Mouse (Mus musculus) Patski (cell line): Measurements from ENCODE around the gene Kif6. TPM values are rescaled to one million over a fixed set of nuclear protein-coding genes. Genes with fewer than 3 reads are reported as not detected.

ENCODE experiments used
- ATAC-seq: fragments of 100-300 bp; one replicate; pipeline ENCODE4 v1.8.0; 2021
- CTCF ChIA-PET: fragments of 350-600 bp; sonication (Branson Sonifier 250); formaldehyde crosslinking; loops from one replicate; lab custom pipeline; 2022; ENCODE audit warnings: inconsistent platforms; lab: Charles Lee
- POLR2A ChIA-PET: fragments of 350-600 bp; sonication (Branson Sonifier 250); formaldehyde crosslinking; loops from one replicate; lab custom pipeline; 2022; ENCODE audit warnings: antibody characterized with exemption, inconsistent platforms; lab: Charles Lee
- DNase-seq: peaks from one replicate; pipeline ENCODE4 v3.0.0-alpha.2; 2011; ENCODE audit warnings: low read depth, low spot score
- H3K27me3 ChIP-seq: fragments of 371-371 bp; one replicate; pipeline ENCODE4 v1.5.1; 2021
- CTCF ChIP-seq: fragments of 100-300 bp; IDR thresholded peaks from one replicate; pipeline ENCODE4 v1.5.1; 2021
- in situ Hi-C: fragments of 300-500 bp; cut with MboI; formaldehyde crosslinking; loops from 3 replicates; pipeline ENCODE4 v1.11.1; 2018; ENCODE audit warnings: low pct_unique_long_range_greater_than_20kb, mixed read lengths
- polyA plus RNA-seq: library from polyadenylated mRNA; unstranded; gene quantifications from one replicate; pipeline ENCODE4 v1.2.3, GENCODE M21; 2021

Gene Kif6
- polyA plus RNA-seq, 1 experiment from 2014 or later = 3.2 TPM

DNA sequence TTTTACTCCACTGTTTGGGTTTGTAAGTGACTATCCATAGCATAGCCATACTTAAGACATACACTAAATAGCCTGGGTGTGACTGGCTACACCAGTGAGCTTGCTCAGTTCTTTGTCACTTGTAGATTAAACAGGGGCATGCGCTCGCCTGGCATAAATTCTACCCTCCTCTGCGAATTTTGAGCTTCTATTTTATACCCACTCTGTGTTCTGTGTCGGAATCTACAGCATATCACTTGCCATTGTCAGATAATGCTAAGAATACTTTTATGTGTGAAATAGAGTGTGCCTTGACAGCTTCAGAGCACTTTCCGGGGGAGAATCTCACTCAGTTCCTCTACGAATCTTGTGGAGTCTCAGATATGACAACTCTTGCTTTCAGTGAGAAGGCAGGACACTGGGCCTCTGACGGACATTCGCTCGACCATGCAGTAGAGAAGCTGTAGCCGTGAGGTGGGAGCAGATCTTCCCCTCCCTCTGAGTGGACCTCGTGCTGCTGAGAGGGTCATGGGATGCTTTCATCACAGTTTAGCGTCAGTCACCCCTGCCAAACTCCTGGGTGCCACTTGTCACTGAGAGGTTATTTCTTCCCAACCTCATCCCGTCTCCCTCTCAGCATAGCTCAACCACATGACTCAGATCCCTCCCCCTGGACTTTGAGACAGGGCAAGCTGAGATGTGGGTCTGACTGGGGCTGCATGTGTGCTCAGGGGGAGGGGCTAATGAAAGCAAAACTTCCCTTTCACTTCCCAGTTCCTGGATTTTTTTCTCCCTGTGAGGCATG is 12.3 kb downstream of the Kif6 start:
- no peaks in the 10 kb centered on the region for H3K27me3 ChIP-seq
- ChIA-PET POLR2A (no interaction called here), CTCF (interaction anchor here (1.2 to 2.6 kb wide), 2 partner anchors 12 to 33 kb away, joined by 3 to 7 read pairs; no protein-coding TSS in a partner anchor)
- TF ChIP-seq CTCF = no peak
- ATAC-seq = no peak
- in situ Hi-C loops = no loop called here
- no peak for DNase-seq

- CTCF ChIA-PET = interaction anchor here (2.6 kb wide), 1 partner anchor 11 kb away, joined by 7 read pairs; no protein-coding TSS in a partner anchor
- in situ Hi-C loops = no loop called here
Measured at GRCm38 (mm10) chr17:49628875-49629274, 13.9 kb downstream of the Kif6 start.

DNA sequence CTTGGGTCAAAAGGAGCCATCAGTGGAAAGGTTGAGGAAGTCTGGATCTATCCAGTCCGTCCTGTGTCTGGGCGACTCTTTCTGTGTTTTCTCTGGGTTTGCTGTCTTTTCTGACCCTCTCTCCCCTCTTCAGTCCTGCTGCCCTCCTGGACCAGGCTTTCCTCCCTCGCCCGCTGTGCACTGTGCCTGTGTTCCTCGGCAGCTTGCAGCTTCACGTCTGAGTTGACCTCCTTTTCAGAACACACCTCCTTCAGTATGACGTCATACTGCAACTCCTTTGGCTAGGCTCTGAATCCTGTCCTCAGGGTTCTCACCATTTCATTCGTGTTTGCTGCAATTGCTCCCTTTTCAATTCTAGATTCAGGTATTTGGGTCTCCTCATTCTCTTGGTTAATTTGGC is 18.1 kb downstream of the Kif6 start:
- CTCF ChIA-PET = no interaction called here
- no peak for TF ChIP-seq CTCF
- POLR2A ChIA-PET = no interaction called here
- no peaks in the 10 kb centered on the region for H3K27me3 ChIP-seq
- no peak for ATAC-seq
- in situ Hi-C loops = no loop called here
- no peak for DNase-seq

More at GRCm38 (mm10) chr17:49628875-49629274, 13.9 kb downstream of the Kif6 start:
- DNase-seq (no peak), ATAC-seq (no peak)
- H3K27me3 ChIP-seq = no peaks in the 10 kb centered on the region
- POLR2A ChIA-PET = no interaction called here
- TF ChIP-seq CTCF = peak; percentile 39

DNA sequence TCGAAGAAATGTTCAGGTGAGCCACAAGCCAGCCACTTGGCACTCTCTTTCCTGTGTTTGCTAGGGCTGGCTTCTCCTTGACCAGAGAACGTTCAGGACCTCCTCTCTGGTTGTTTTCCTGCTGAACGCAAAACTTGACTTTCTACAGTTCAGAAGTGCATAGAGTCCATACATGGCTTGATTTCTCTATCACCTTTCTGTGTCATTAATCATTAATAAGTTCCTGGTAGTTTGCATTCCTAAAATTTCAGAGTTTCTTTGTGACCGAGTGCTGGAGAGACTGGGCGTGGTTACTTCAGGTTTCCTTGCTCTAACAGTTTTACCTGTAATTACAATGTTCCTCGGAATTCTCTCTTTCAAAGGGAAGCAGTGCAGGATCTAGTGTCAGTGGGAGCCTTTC is 27.0 kb downstream of the Kif6 start:
- DNase-seq = no peak
- CTCF ChIA-PET = no interaction called here

GRCm38 (mm10) chr17:49642336-49642735 is 27.4 kb downstream of the Kif6 start:
- CTCF ChIA-PET = interaction anchor here (0.9 kb wide), 1 partner anchor 19 kb away, joined by 4 read pairs; no protein-coding TSS in a partner anchor
- H3K27me3 ChIP-seq = no peaks in the 10 kb centered on the region
- no peak for ATAC-seq

More for the DNA sequence above, 27.0 kb downstream of the Kif6 start:
- no peaks in the 10 kb centered on the region for H3K27me3 ChIP-seq
- TF ChIP-seq CTCF = no peak
- in situ Hi-C loops = no loop called here
- POLR2A ChIA-PET = no interaction called here
- ATAC-seq = no peak

GRCm38 (mm10) chr17:49642889-49643490 is 28.1 kb downstream of the Kif6 start:
- DNase-seq (no peak), ATAC-seq (no peak)
- TF ChIP-seq CTCF = no peak
- in situ Hi-C loops = no loop called here
- POLR2A ChIA-PET = no interaction called here
- no peaks in the 10 kb centered on the region for H3K27me3 ChIP-seq
- CTCF ChIA-PET = interaction anchor here (0.8 to 0.9 kb wide), 2 partner anchors 18 to 175 kb away, joined by 3 to 4 read pairs; no protein-coding TSS in a partner anchor

More at GRCm38 (mm10) chr17:49642336-49642735, 27.4 kb downstream of the Kif6 start:
- POLR2A ChIA-PET = no interaction called here
- TF ChIP-seq CTCF = no peak
- DNase-seq = no peak
- in situ Hi-C loops = no loop called here

DNA sequence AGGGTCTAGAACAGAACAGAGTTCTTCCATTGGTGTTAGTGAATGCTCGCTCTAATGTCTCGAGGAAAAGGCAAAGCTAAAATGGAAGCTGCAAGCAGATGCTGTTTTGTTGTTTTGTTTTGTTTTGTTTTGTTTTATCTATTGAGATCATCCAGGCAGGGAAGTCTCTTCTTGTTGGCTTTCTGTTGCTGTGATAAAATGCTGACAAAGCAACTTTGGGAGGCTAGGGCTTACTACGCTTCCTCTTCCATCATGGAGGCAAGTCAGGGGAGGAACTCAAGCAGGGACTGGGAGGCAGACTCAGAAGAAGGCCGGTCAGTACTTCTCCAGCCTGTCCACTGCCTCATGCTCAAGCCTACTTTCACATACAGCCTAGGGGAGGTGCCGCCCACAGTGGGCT is 31.3 kb downstream of the Kif6 start:
- CTCF ChIA-PET = interaction anchor here (1.3 kb wide), 1 partner anchor 31 kb away, joined by 3 read pairs; no protein-coding TSS in a partner anchor
- POLR2A ChIA-PET = no interaction called here
- TF ChIP-seq CTCF = no peak
- in situ Hi-C loops = no loop called here
- DNase-seq (no peak), ATAC-seq (no peak)
- no peaks in the 10 kb centered on the region for H3K27me3 ChIP-seq

DNA sequence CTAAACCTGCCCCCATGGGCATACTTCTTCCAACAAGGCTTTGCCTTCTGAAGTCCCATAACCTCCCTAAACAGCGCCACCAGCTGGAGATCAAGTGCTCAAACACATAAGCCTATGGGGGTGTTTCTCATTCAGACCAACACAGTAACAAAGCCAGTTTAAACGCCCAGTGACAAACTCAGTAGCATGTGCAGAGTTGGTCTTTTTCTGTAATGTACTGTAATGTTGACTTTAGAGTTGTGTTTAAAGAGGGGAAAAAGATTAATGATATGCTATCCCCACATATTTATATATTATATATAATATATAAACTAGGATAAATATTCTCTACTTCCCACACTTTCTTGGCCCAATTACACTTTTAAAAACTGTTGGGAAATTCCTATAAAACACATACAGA is 34.0 kb downstream of the Kif6 start:
- ATAC-seq (no peak), DNase-seq (no peak)
- TF ChIP-seq CTCF = no peak
- in situ Hi-C loops = no loop called here
- no peaks in the 10 kb centered on the region for H3K27me3 ChIP-seq
- CTCF ChIA-PET = no interaction called here
- POLR2A ChIA-PET = interaction anchor here (0.6 kb wide), 1 partner anchor 42 kb away, joined by 3 read pairs; no protein-coding TSS in a partner anchor

- TF ChIP-seq CTCF = no peak
- ATAC-seq (no peak), DNase-seq (no peak)
- no peaks in the 10 kb centered on the region for H3K27me3 ChIP-seq
- CTCF ChIA-PET = no interaction called here
- in situ Hi-C loops = no loop called here
- POLR2A ChIA-PET = interaction anchor here (0.6 kb wide), 1 partner anchor 41 kb away, joined by 3 read pairs; no protein-coding TSS in a partner anchor
Measured at GRCm38 (mm10) chr17:49649394-49649793, 34.5 kb downstream of the Kif6 start.

DNA sequence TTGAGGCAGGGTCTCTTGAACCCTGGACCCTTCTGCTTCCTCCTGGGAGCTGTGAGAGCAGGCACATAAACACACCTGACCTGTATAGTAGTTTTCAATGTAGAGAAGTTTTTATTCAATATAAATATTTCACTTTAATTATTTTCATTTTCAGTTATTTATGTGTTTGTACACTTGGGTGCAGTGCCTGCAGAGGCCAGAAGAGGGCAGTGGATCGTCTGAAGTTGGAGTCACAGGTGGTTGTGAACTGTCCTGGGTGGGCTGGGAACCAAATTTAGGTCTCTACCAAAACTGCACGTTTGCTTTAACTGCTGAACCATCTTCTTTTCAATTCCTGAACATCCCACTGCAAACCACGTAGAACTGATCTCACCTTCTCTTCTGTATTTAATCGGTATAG is 35.4 kb downstream of the Kif6 start:
- peak; percentile 55 for TF ChIP-seq CTCF
- no peak for DNase-seq
- no peaks in the 10 kb centered on the region for H3K27me3 ChIP-seq
- ATAC-seq = no peak
- ChIA-PET CTCF (no interaction called here), POLR2A (no interaction called here)
- in situ Hi-C loops = no loop called here

GRCm38 (mm10) chr17:49652357-49652756 is 37.4 kb downstream of the Kif6 start:
- ATAC-seq (no peak), DNase-seq (no peak)
- POLR2A ChIA-PET = no interaction called here

More at GRCm38 (mm10) chr17:49652357-49652756, 37.4 kb downstream of the Kif6 start:
- CTCF ChIA-PET = no interaction called here
- no peak for TF ChIP-seq CTCF
- H3K27me3 ChIP-seq = no peaks in the 10 kb centered on the region
- in situ Hi-C loops = no loop called here
